Mouse (Mus musculus) cerebellum, adult 11-12 months (tissue): ENCODE measurements at regions not wholly inside any gene's neighbourhood (a gene's known extent, or its start where the extent isn't known, plus 50 kb on each side); places are given as distances from the start of the nearest gene placed in this dataset.

Experiments
- DNase-seq: peaks from one replicate; pipeline ENCODE4 v3.0.0; 2022

GRCm38 (mm10) chr13:44251503-44251902 is 466.9 kb downstream of the Cd83 start:
- DNase-seq = no peak

GRCm38 (mm10) chr13:44252496-44252895 is 467.9 kb downstream of the Cd83 start:
- no peak for DNase-seq

- DNase-seq = no peak
Measured at GRCm38 (mm10) chr13:44258422-44258821, 470.9 kb upstream of the Jarid2 start.

DNA sequence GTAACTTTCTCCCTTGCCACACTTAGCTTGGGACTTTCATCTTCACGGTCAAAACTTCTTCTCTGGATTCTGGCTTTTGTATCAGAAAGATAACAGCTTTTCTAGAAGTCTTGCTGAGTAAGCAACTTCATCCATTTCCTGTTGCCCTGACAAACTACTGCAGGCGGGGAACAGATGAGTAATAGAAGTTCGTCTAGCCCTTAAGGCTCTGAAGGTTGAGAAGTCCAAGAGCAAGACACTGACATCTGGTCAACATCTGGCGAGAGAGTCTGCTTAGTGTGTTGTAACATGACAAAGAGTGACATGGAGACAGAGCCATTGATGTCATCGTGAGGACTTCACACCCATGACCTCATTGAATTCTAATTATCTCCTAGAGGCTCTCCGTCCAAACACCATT is 469.2 kb upstream of the Jarid2 start:
- DNase-seq = no peak

- no peak for DNase-seq
Measured at GRCm38 (mm10) chr13:44260637-44261333, 468.5 kb upstream of the Jarid2 start.

DNA sequence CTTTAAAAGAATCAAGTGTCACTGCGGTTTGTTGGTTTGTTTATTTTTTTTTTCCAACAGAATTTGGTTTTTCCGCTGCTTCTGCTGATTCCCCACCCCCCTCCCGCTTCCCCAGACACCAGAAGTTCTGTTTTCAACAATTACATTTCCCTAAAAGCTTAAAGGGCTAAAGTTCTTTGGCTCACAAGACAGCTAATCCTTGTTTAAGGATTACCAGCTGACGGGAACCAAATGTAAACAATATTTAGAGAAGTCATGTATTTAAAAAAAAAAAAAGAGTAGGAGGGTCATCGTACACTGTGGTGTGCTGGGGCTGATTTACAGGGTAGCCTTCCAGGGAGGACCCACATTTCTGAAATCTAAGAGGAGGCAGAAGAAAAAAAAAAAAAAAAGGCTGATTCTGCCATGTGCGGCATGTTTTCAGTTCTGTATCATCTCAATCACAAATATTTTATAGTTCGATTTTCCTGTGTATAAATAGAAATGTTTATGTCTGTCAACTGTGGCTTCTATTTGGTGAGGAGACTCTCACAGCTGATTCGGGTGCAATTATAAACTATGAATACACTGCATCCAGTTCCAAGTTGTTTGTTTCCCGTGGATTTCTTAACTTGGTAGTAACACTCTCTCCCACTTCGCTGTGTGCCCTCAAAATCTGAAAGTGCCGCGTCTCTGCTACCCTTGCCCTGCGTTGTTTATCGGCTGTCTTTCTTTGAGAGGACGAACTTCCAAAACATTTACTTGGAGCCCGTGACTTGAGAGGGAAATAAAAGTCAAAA is 456.3 kb upstream of the Jarid2 start:
- DNase-seq = no peak

DNA sequence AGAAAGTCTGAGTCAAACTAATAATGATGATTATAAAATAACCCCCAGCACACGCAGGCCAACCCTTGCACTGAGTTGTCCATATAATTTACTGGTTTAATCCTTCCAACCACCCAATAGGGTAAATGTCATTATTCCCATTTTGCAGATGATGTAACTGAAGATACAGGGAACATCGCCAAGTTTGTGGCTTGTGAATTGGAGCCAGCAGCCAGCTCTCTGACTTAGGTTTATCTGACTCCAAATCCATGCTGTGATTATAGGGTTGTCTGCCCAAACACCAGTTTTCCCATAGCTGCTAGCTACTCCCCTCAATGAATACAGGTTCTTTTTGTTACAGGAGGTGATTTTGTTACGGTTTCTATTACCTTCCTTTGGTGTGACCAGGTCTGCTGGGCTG is 451.3 kb upstream of the Jarid2 start:
- DNase-seq = no peak

GRCm38 (mm10) chr13:44279036-44279435 is 450.2 kb upstream of the Jarid2 start:
- no peak for DNase-seq

GRCm38 (mm10) chr13:44280296-44280695 is 449.0 kb upstream of the Jarid2 start:
- no peak for DNase-seq

GRCm38 (mm10) chr13:44281796-44282195 is 447.5 kb upstream of the Jarid2 start:
- DNase-seq = no peak

GRCm38 (mm10) chr13:44282306-44282705 is 447.0 kb upstream of the Jarid2 start:
- DNase-seq = no peak

DNA sequence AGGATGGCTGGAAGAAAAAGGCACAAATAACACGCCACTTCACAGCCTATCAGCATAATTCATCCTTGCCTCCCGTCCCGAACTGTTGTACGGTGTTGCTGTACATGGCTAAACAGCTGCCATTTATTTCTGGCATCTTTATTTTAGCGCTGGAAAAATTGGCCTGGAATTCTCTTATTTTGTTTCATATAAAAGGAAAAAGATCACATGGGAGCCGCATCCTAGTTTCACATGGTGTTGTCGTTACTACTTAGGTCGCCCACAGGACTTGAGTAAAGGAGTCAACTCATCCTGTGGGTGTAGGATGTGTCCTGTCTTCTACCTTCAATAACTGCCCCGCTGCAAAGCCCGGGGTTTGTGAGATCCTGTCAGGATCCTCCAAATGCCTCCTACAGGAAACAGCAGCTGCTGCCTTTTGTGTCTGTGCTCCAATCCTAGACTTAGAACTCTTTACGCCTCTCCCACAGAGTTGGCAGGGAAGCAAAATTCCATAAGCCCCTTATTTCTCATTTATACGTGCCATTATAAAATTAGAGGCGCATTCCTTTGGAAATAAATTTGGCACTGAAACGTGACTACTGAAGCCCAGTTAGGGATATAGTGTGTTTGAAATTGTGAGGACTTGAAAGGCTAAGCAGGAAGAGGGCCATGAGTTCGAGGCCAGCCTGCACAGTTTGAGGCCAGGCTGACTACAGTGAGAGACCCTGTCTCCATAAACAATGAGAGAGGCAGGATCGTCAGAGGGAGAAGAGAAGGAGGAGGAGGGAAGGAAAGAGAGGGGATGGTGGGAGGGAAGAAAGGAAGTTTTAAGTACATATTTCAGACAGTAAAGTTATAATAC is 446.3 kb upstream of the Jarid2 start:
- DNase-seq = no peak

DNA sequence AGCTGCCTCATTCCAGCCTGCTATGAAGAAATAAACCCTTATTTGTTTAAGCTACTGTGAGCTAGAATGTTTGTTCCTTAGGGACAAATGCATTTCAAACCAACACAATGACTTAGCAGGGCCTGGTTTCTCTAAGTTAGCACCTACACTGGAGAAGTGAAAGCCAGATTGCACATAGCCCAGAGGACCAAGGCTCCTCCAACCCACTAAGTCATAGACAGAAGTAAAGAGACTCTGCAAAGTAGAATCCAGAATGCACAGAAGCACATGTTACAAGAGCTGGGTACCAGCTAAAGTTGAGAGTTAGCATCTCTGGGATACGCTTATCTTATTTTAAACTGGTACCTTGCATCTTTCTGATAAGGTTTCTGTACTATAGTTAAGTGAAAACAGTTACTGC is 443.4 kb upstream of the Jarid2 start:
- DNase-seq = no peak

GRCm38 (mm10) chr13:44290199-44290598 is 439.1 kb upstream of the Jarid2 start:
- DNase-seq = no peak

GRCm38 (mm10) chr13:44292476-44293056 is 436.7 kb upstream of the Jarid2 start:
- no peak for DNase-seq

DNA sequence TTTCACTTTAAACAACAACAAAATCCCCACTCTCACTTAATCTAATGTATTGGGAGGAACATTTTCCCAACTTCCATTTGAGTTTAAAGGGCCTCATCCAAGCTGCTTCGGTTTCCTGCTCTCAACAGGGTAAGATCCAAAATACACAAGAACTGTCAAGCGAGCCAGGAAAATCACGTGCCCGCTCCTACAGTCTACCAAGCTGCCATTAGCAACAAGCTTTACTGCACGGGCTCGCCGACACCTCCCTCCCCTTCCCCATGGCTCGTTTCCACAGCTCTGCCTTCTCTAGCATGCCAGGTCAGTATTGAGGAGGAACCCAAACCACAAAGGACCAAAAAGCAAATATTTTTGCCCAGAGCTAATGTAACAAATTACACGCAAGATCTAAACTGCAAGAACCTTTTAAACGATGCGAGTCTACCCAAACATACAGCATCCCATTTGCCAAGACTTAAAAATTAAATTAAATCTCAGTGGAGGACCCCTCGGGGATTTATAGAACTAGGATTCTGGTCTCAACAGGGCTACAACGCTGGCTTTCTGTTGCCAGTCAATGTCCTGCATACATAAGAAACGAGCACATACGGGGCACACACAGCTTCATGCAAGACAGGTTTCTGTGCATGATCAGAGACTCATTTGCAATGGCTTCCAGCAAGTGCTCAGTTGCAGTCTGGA is 435.4 kb upstream of the Jarid2 start:
- DNase-seq = peak; percentile 86

DNA sequence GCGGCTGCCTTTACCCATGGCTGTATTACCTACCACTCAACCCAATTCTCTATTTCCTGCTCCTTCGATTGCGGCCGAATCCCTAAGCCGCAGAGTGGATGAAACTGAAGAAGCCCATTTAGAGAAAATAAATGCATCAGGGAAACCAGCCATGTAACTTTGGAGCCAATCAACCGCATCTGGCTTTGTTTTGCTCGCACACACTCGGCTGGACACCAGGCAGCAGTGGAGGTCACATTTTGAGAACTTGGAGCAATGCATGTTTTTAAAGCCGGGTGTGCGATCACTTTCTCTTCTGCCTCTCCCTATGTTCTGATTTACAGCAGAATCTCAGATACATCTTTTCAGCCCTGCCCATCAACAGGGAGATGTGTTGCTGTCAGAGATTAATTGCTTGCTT is 433.7 kb upstream of the Jarid2 start:
- DNase-seq = no peak

- peak; percentile 94 for DNase-seq
Measured at GRCm38 (mm10) chr13:44300611-44301010, 428.7 kb upstream of the Jarid2 start.

- no peak for DNase-seq
Measured at GRCm38 (mm10) chr13:44301215-44301614, 428.1 kb upstream of the Jarid2 start.

- peak; percentile 79 for DNase-seq
Measured at GRCm38 (mm10) chr13:44301936-44302335, 427.3 kb upstream of the Jarid2 start.

- DNase-seq = peak; percentile 51
Measured at GRCm38 (mm10) chr13:44305134-44305991, 423.9 kb upstream of the Jarid2 start.
